7 mouse cellular contexts compared by ENCODE assay signal in the genomic region with DNA sequence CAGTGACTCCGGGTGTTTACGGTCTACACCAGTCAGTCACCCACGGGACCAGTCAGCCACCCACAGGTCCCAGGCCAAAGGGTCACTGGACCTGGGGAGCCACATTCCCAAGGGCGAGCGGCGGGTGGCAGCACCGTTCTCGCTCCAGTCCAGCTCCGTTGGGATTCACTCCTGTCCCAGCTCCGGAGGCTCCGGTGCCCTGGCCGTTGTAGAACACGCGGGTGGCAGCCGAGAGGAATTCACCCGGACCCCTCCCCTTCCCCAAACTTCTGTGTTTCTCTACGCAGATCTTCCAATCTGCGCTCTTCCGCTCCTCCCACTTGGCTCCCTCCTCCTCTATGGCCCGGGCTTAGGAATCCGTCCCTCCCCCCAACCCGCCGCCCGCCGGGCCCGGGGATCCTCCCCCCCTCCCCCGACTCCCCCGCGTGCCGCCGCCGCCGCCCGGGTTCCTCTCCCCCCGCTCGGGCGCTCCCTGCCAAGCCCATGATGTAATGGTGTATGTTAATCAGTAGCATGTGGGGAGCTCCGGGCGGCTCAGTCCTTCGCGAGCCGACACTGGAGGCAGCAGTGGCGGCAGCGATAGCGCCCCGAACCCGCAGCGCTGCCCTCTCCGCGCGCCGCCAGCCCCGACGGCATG. TPM values are rescaled to one million over a fixed set of nuclear protein-coding genes. Genes with fewer than 3 reads are reported as not detected.
DNase-seq lines count a peak whose midpoint lies in the region; ATAC-seq and TF ChIP-seq lines count a peak whose summit lies in the region.

Gene Samd4, plus strand, starts transcription at position 424 of the 637 bp plus-strand sequence.

- peak; percentile 76 for ATAC-seq in embryonic facial prominence, embryonic 12.5 days (ENCODE audit: insufficient number of reproducible peaks, insufficient read depth, low FRiP score, low TSS enrichment)
- ATAC-seq in intestine, postnatal 0 days = peak; percentile 78

- peak within 1 kb of the TSS; percentile 83 for H3K9ac ChIP-seq in embryonic facial prominence, embryonic 12.5 days
- H3K9ac ChIP-seq in intestine, postnatal 0 days (ENCODE audit: low read depth, low read length) = peak within 1 kb of the TSS; percentile 62

- H3K9me3 ChIP-seq in embryonic facial prominence, embryonic 12.5 days = no peaks in the 10 kb centered on the region
- no peaks in the 10 kb centered on the region for H3K9me3 ChIP-seq in intestine, postnatal 0 days (ENCODE audit: control insufficient read depth)
- H3K9me3 ChIP-seq in limb, embryonic 10.5 days (replicated peaks) = no peaks in the 10 kb centered on the region
- no peaks in the 10 kb centered on the region for H3K9me3 ChIP-seq in midbrain, embryonic 10.5 days (replicated peaks)

- no peaks in the 10 kb centered on the region for H3K36me3 ChIP-seq in embryonic facial prominence, embryonic 12.5 days
- H3K36me3 ChIP-seq in intestine, postnatal 0 days (ENCODE audit: control insufficient read depth, insufficient read depth) = no peaks in the 10 kb centered on the region
- H3K36me3 ChIP-seq in limb, embryonic 10.5 days = no peaks in the 10 kb centered on the region
- H3K36me3 ChIP-seq in midbrain, embryonic 10.5 days = no peaks in the 10 kb centered on the region
- H3K36me3 ChIP-seq in small intestine, adult 2 months (ENCODE audit: control insufficient read depth, insufficient read depth, low read length) = no peaks in the 10 kb centered on the region

- H3K4me2 ChIP-seq in embryonic facial prominence, embryonic 12.5 days (replicated peaks) = peak within 1 kb of the TSS; percentile 92
- peak within 1 kb of the TSS; percentile 98 for H3K4me2 ChIP-seq in intestine, postnatal 0 days (replicated peaks; ENCODE audit: low read depth)

- peak; percentile 91 for DNase-seq in adrenal gland, postnatal 14 days
- peak; percentile 99 for DNase-seq in heart, adult 11 months
- peak; percentile 89 for DNase-seq in limb, embryonic 10.5 days (ENCODE audit: low spot score)
- DNase-seq in midbrain, embryonic 10.5 days (ENCODE audit: low spot score) = peak; percentile 86

- H3K4me3 ChIP-seq in embryonic facial prominence, embryonic 12.5 days = peak within 1 kb of the TSS; percentile 72
- peak within 1 kb of the TSS; percentile 64 for H3K4me3 ChIP-seq in intestine, postnatal 0 days (ENCODE audit: low read depth, low read length)
- H3K4me3 ChIP-seq in limb, embryonic 10.5 days = peak within 1 kb of the TSS; percentile 76
- H3K4me3 ChIP-seq in midbrain, embryonic 10.5 days = peak within 1 kb of the TSS; percentile 77
- peak within 1 kb of the TSS; percentile 67 for H3K4me3 ChIP-seq in small intestine, adult 2 months (ENCODE audit: low read depth, low read length)

- H3K27ac ChIP-seq in embryonic facial prominence, embryonic 12.5 days = peak within 1 kb of the TSS; percentile 93
- H3K27ac ChIP-seq in intestine, postnatal 0 days (ENCODE audit: low read depth, low read length) = peak within 1 kb of the TSS; percentile 46
- peak within 1 kb of the TSS; percentile 89 for H3K27ac ChIP-seq in limb, embryonic 10.5 days
- H3K27ac ChIP-seq in midbrain, embryonic 10.5 days (replicated peaks) = peak within 1 kb of the TSS; percentile 91
- H3K27ac ChIP-seq in small intestine, adult 2 months (ENCODE audit: insufficient read depth, low read depth, low read length) = peak within 1 kb of the TSS; percentile 49; the same call in 1 of the 2 replicates

- H3K4me1 ChIP-seq in embryonic facial prominence, embryonic 12.5 days = peaks cover 16% of the 10 kb centered on the region
- no peaks in the 10 kb centered on the region for H3K4me1 ChIP-seq in intestine, postnatal 0 days (replicated peaks; ENCODE audit: control insufficient read depth, insufficient read depth, low read length)
- peaks cover 51% of the 10 kb centered on the region for H3K4me1 ChIP-seq in limb, embryonic 10.5 days
- peaks cover 53% of the 10 kb centered on the region for H3K4me1 ChIP-seq in midbrain, embryonic 10.5 days
- peaks cover 20% of the 10 kb centered on the region for H3K4me1 ChIP-seq in small intestine, adult 2 months (ENCODE audit: control insufficient read depth, insufficient read depth, insufficient read length, low read length)

- peak; percentile 65 for TF ChIP-seq CTCF in intestine, postnatal 0 days (IDR thresholded peaks at IDR 0.05; ENCODE audit: low read depth)
- TF ChIP-seq CTCF in small intestine, adult 2 months (IDR thresholded peaks at IDR 0.05; ENCODE audit: extremely low read depth, insufficient read length, insufficient replicate concordance, low read depth, low read length) = no peak

- TF ChIP-seq POLR2A in small intestine, adult 2 months (IDR thresholded peaks at IDR 0.05; ENCODE audit: low read depth, low read length) = no peak

- H3K27me3 ChIP-seq in embryonic facial prominence, embryonic 12.5 days = no peaks in the 10 kb centered on the region
- peaks cover 4% of the 10 kb centered on the region; the same call in 1 of the 2 replicates for H3K27me3 ChIP-seq in intestine, postnatal 0 days (replicated peaks; ENCODE audit: control insufficient read depth, insufficient read depth, low read length)
- H3K27me3 ChIP-seq in limb, embryonic 10.5 days (ENCODE audit: low read depth, poor library complexity, severe bottlenecking) = no peaks in the 10 kb centered on the region
- peaks cover 19% of the 10 kb centered on the region for H3K27me3 ChIP-seq in midbrain, embryonic 10.5 days (ENCODE audit: low read depth, poor library complexity, severe bottlenecking)
- peaks cover 36% of the 10 kb centered on the region for H3K27me3 ChIP-seq in small intestine, adult 2 months (ENCODE audit: control insufficient read depth, insufficient read depth, low read length)

- under 1% methylated on average over 39 of the region's 54 CpGs for WGBS in embryonic facial prominence, embryonic 12.5 days
- 1% methylated on average over 43 of the region's 54 CpGs for WGBS in intestine, postnatal 0 days
- WGBS in limb, embryonic 10.5 days = 1% methylated on average over 53 of the region's 54 CpGs
- under 1% methylated on average over 53 of the region's 54 CpGs for WGBS in midbrain, embryonic 10.5 days
- WGBS in small intestine, adult 2 months = 1% methylated on average over 50 of the region's 54 CpGs

RNA-seq across cellular contexts. Expression of gene Samd4, which starts in this region (rescaled TPM):
- total RNA-seq in adrenal gland, postnatal 14 days (2021) = 17.9 and 19.7 TPM in 2 replicates
- 9.1 and 10.7 TPM in 2 replicates for polyA plus RNA-seq in embryonic facial prominence, embryonic 12.5 days (2016; fragmentation: Nextera tagmentation; extraction: Ambion mirVana)
- polyA plus RNA-seq in intestine, postnatal 0 days (2015; fragmentation: Nextera tagmentation; extraction: Ambion mirVana) = 3.1 TPM in 2 replicates
- polyA plus RNA-seq in limb, embryonic 10.5 days (2016; fragmentation: Nextera tagmentation; extraction: Ambion mirVana) = 2.5 and 3.6 TPM in 2 replicates
- polyA plus RNA-seq in midbrain, embryonic 10.5 days (2016; fragmentation: Nextera tagmentation; extraction: Ambion mirVana) = 3.3 and 3.8 TPM in 2 replicates
- 3.2 and 4.1 TPM in 2 replicates for polyA plus RNA-seq in small intestine, adult 2 months (2012; rRNA removed)

Comparison
In these comparisons a context has a peak if more than half of its experiments do, and no peak if none do; other contexts are left out.
1. Peak in every context shown above with its lines: DNase-seq, ATAC-seq, H3K4me3 ChIP-seq and H3K27ac ChIP-seq.